Mouse (Mus musculus): Measurements from ENCODE around the gene Psmd5. TPM values are rescaled to one million over a fixed set of nuclear protein-coding genes. Genes with fewer than 3 reads are reported as not detected.
"Not testable (repeated sequence)": the region's sequence is repeated elsewhere in the genome, so short reads cannot be mapped to it uniquely, and the experiment has no call there.

The Psmd5 gene
- polyA plus RNA-seq, 1 experiment from 2014 or later = 102 TPM

DNA sequence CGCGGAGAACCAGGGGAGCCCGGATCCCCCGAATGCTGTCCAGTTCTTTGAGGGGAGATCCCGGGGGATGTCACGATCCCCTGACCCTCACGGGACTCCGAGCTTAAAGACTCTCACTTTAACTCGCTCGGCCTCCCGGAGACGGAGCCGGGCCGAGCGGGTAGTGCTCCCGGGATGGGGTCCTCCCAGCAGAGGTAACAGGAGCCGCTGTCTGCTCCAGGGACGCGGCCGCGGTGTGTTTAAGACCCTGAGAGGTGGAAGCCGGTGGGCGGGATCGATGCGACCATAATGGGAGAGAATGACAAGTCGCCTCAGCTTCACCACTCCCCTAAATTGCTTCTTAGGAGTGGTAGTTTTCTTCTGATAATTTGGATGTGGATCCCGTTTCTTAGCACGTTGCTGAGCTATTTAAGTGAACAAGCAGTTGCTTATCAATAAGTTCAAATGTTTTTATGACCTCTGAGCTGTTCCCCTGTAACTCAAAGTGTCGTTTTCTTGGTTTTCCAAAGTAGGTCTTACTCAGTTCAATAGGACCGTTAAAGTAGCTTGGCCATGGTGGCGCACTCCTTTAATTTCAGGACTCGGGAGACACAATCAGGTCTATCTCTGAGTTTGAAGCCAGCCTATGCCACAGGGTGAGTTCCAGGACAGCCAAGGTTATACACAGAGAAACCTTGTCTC is 72.1 kb downstream of the Psmd5 start:
- Histone ChIP-seq H3K4me1 (replicated peaks; ENCODE audit: control insufficient read depth, insufficient read depth, low read length) (peaks cover 20% of the 10 kb centered on the region), H3K9ac (replicated peaks; ENCODE audit: low read depth, low read length) (peak overlapping the region; percentile 75), H3K4me3 (replicated peaks; ENCODE audit: low read length) (peak overlapping the region; percentile 62), H3K4me2 (ENCODE audit: low read length) (peak overlapping the region; percentile 91), H3K27ac (ENCODE audit: low read length) (peak overlapping the region; percentile 87)
- under 1% methylated on average over 25 of the region's 32 CpGs for WGBS
- ATAC-seq = peak; percentile 53
- not testable (repeated sequence) for H3K9me3 ChIP-seq (ENCODE audit: control insufficient read depth, low read length); H3K36me3 ChIP-seq (ENCODE audit: control insufficient read depth, insufficient read depth); H3K27me3 ChIP-seq (replicated peaks; ENCODE audit: control insufficient read depth, insufficient read depth, low read length)

DNA sequence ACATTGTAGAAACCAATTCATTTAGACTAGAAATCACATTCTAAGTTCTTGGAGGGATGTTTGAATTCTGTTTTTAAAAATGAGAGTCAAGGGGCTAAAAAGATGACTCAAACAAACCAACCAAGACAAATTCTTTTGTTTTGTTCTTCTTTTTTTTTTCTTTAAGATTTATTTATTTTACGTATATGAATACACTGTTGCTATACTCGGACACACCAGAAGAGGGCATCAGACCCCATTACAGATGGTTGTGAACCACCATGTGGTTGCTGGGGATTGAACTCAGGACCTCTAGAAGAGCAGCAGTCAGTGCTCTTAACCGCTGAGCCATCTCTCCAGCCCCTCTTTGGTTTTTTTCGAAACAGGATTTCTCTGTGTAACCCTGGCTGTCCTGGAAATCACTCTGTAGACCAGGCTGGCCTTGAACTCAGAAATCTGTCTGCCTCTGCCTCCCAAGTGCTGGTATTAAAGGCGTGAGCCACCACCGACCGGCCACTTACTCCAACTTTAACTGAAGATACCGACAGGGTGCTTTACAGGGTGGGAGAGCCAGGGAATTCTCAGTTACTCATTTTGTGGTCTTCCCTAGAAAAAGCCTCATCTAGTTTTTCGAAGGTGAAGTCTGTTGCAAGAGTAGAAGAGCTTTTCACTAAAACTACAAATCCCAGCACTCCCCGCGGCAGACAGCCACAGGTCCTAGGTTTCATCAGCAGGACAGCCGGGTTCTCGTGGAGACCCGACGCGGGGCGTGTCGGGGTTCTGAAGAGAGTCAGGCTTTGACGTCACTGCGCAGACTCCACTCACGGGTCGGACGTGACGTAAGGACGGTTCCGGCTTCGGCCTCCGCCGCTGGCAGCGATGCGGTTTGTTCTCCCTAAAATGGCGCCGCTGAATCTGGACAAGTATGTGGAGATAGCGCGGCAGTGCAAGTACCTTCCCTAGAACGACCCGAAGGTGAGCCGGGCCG is 73.0 kb downstream of the Psmd5 start:
- Histone ChIP-seq H3K27ac (ENCODE audit: low read length) (peak overlapping the region; percentile 87), H3K4me3 (replicated peaks; ENCODE audit: low read length) (peak overlapping the region; percentile 62), H3K9me3 (ENCODE audit: control insufficient read depth, low read length) (no peaks in the 10 kb centered on the region), H3K9ac (replicated peaks; ENCODE audit: low read depth, low read length) (peak overlapping the region; percentile 75), H3K27me3 (replicated peaks; ENCODE audit: control insufficient read depth, insufficient read depth, low read length) (no peaks in the 10 kb centered on the region), H3K4me1 (replicated peaks; ENCODE audit: control insufficient read depth, insufficient read depth, low read length) (peaks cover 20% of the 10 kb centered on the region), H3K36me3 (ENCODE audit: control insufficient read depth, insufficient read depth) (no peaks in the 10 kb centered on the region; the same call in 1 of the 2 replicates), H3K4me2 (ENCODE audit: low read length) (peak overlapping the region; percentile 28; the same call in 1 of the 2 replicates)
- peak; percentile 98 for ATAC-seq
- 5% methylated on average over 39 of the region's 39 CpGs for WGBS

DNA sequence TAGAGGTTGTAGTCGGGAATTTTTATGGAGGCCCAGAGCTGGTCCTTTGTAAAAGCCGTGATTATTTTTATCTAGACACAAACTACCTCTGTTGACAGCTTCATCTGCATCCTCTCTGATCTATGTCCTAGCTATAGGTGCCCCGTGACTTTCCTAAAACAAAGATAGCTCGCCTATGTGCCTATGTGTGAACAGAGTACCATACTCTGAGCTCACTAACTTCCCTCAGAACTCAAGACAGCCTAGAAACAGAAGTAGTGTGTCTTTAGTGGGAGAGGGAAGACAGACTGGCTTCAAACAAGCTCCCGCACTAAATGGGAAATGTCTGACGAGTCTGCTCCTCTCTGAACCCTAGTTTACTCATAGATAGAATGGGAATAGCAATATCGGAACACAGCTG is 74.4 kb downstream of the Psmd5 start:
- Histone ChIP-seq H3K4me2 (ENCODE audit: low read length) (no peak overlapping the region), H3K9me3 (ENCODE audit: control insufficient read depth, low read length) (no peaks in the 10 kb centered on the region), H3K27ac (ENCODE audit: low read length) (no peak overlapping the region), H3K27me3 (replicated peaks; ENCODE audit: control insufficient read depth, insufficient read depth, low read length) (no peaks in the 10 kb centered on the region), H3K4me1 (replicated peaks; ENCODE audit: control insufficient read depth, insufficient read depth, low read length) (peaks cover 20% of the 10 kb centered on the region), H3K36me3 (ENCODE audit: control insufficient read depth, insufficient read depth) (no peaks in the 10 kb centered on the region), H3K9ac (replicated peaks; ENCODE audit: low read depth, low read length) (no peak overlapping the region), H3K4me3 (replicated peaks; ENCODE audit: low read length) (no peak overlapping the region)
- no peak for ATAC-seq
- whole genome bisulfite sequencing = 85% methylated on average over 7 of the region's 7 CpGs

Other genes with a start within 250 kb of the Psmd5 start
- gene Gapvd1, start 119.7 kb downstream of the Psmd5 start, polyA plus RNA-seq (2015; fragmentation: Nextera tagmentation; extraction: Ambion mirVana) = 126 and 135 TPM in 2 replicates
- 387 and 442 TPM in 2 replicates for gene Hspa5, start 103.0 kb downstream of the Psmd5 start, polyA plus RNA-seq (2015; fragmentation: Nextera tagmentation; extraction: Ambion mirVana)
- gene Rabepk, start 75.1 kb downstream of the Psmd5 start, polyA plus RNA-seq (2015; fragmentation: Nextera tagmentation; extraction: Ambion mirVana) = 29.9 and 30.8 TPM in 2 replicates
- gene Fbxw2, start 48.7 kb downstream of the Psmd5 start, polyA plus RNA-seq (2015; fragmentation: Nextera tagmentation; extraction: Ambion mirVana) = 114 and 122 TPM in 2 replicates
- not detected in 2 replicates for gene Gm34653, start 42.0 kb downstream of the Psmd5 start, polyA plus RNA-seq (2015; fragmentation: Nextera tagmentation; extraction: Ambion mirVana)
- gene Cutal, start 572 bp downstream of the Psmd5 start, polyA plus RNA-seq (2015; fragmentation: Nextera tagmentation; extraction: Ambion mirVana) = 0.17 TPM in 1 of 2 replicates, not detected in the other
- 3.8 and 4.5 TPM in 2 replicates for gene Phf19, start 39.1 kb upstream of the Psmd5 start, polyA plus RNA-seq (2015; fragmentation: Nextera tagmentation; extraction: Ambion mirVana)
- gene Traf1, start 86.8 kb upstream of the Psmd5 start, polyA plus RNA-seq (2015; fragmentation: Nextera tagmentation; extraction: Ambion mirVana) = 1.3 and 1.8 TPM in 2 replicates
- gene Hc, start 186.5 kb upstream of the Psmd5 start, polyA plus RNA-seq (2015; fragmentation: Nextera tagmentation; extraction: Ambion mirVana) = 0.33 and 0.72 TPM in 2 replicates
- 0.38 TPM in 1 of 2 replicates, not detected in the other for gene AI182371, start 226.6 kb upstream of the Psmd5 start, polyA plus RNA-seq (2015; fragmentation: Nextera tagmentation; extraction: Ambion mirVana)
- 16.3 and 17.2 TPM in 2 replicates for gene Cntrl, start 234.5 kb upstream of the Psmd5 start, polyA plus RNA-seq (2015; fragmentation: Nextera tagmentation; extraction: Ambion mirVana)